Mouse (Mus musculus): ENCODE results near the gene Ccl22.

DNA sequence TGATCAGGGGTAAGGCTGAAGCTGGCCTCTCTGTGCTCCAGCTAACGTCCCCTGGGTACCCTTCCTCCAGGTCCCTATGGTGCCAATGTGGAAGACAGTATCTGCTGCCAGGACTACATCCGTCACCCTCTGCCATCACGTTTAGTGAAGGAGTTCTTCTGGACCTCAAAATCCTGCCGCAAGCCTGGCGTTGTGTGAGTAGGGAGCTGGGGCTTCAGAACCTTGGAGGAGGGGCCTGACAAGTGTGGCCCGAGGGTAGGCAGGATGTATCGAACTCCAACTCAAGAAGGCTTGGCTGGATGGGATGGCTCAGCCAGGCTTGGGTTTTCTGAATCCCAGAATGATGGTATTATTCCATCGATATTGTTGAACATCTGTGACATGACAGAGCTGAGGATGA, 1.4 kb downstream of the Ccl22 start:
- TF ChIP-seq MAX (IDR thresholded peaks at IDR 0.05; ENCODE audit: low read depth) (no peak), POLR2A (IDR thresholded peaks at IDR 0.05; ENCODE audit: insufficient read length, low read depth) (no peak), USF1 (IDR thresholded peaks at IDR 0.05; ENCODE audit: low read depth) (no peak), CEBPB (IDR thresholded peaks at IDR 0.05; ENCODE audit: insufficient read depth, poor library complexity, severe bottlenecking) (no peak), TCF12 (IDR thresholded peaks at IDR 0.05; ENCODE audit: insufficient read depth, poor library complexity, severe bottlenecking) (no peak), POLR2AphosphoS2 (IDR thresholded peaks at IDR 0.05; ENCODE audit: insufficient read length, low read depth) (no peak), E2F4 (IDR thresholded peaks at IDR 0.05; ENCODE audit: insufficient read depth) (no peak), SRF (IDR thresholded peaks at IDR 0.05; ENCODE audit: control insufficient read depth, insufficient read length, low read depth) (no peak), MYOG (IDR thresholded peaks at IDR 0.05; ENCODE audit: control insufficient read depth in 1 of 3, insufficient read depth in 1 of 3, insufficient read length in 2 of 3, low read depth in 2 of 3) (no peak), MYOD1 (IDR thresholded peaks at IDR 0.05; ENCODE audit: control insufficient read depth in 1 of 3, insufficient read length in 2 of 3, low read depth in 2 of 3) (no peak)
